Mouse (Mus musculus) liver, embryonic 14.5 days (tissue): ENCODE measurements around the gene Faim2.

ENCODE experiments used
- CTCF ChIP-seq: IDR thresholded peaks from 2 replicates; pipeline ENCODE4 v1.5.1; 2016; ENCODE audit warnings: antibody characterized with exemption, low read depth, control low read depth
- EP300 ChIP-seq: IDR thresholded peaks from 2 replicates; pipeline ENCODE4 v1.6.1; 2016; ENCODE audit warnings: antibody characterized with exemption, low read depth

GRCm38 (mm10) chr15:99544047-99544446 lies 16.1 kb upstream of the Faim2 start:
- TF ChIP-seq CTCF (no peak), EP300 (no peak)
